Mouse (Mus musculus): ENCODE measurements around the gene Rif1. TPM values are rescaled to one million over a fixed set of nuclear protein-coding genes. Genes with fewer than 3 reads are reported as not detected.

Rif1 gene
- 50.8 and 51.4 TPM in 2 replicates for polyA plus RNA-seq (2016; fragmentation: Nextera tagmentation; extraction: Ambion mirVana)

GRCm38 (mm10) chr2:52072491-52073140 lies at the start of gene Rif1:
Gene Rif1 (plus strand): TSS chr2:52072832.
- Histone ChIP-seq H3K9ac (replicated peaks) (peak within 1 kb of the TSS; percentile 91), H3K27ac (replicated peaks) (peak within 1 kb of the TSS; percentile 84), H3K4me1 (peaks cover 15% of the 10 kb centered on the region), H3K4me3 (peak within 1 kb of the TSS; percentile 96), H3K9me3 (no peaks in the 10 kb centered on the region), H3K4me2 (replicated peaks) (peak within 1 kb of the TSS; percentile 63), H3K27me3 (no peaks in the 10 kb centered on the region), H3K36me3 (peaks cover 19% of the 10 kb centered on the region)
- ATAC-seq (ENCODE audit: low FRiP score, low read depth): peak; percentile 98
- WGBS: under 1% methylated on average over 55 of the region's 72 CpGs

GRCm38 (mm10) chr2:52027061-52027460 lies 45.6 kb upstream of the Rif1 start:
- WGBS: 83% methylated on average over 4 of the region's 4 CpGs
- no peak for ATAC-seq (ENCODE audit: low FRiP score, low read depth)
- H3K4me3 ChIP-seq: no peak overlapping the region

GRCm38 (mm10) chr2:52029426-52029825 lies 43.2 kb upstream of the Rif1 start:
- Histone ChIP-seq H3K27me3 (no peaks in the 10 kb centered on the region; the same call in 1 of the 2 replicates), H3K4me3 (no peak overlapping the region), H3K9ac (replicated peaks) (no peak overlapping the region), H3K9me3 (0 out of 2 replicates have a peak, but pooled peaks cover 3% of the 10 kb centered on the region), H3K27ac (replicated peaks) (no peak overlapping the region), H3K4me2 (replicated peaks) (no peak overlapping the region), H3K36me3 (no peaks in the 10 kb centered on the region), H3K4me1 (no peaks in the 10 kb centered on the region)
- no peak for ATAC-seq (ENCODE audit: low FRiP score, low read depth)
- WGBS: 80% methylated on average over 3 of the region's 3 CpGs

More at GRCm38 (mm10) chr2:52027061-52027460, 45.6 kb upstream of the Rif1 start:
- Histone ChIP-seq H3K4me2 (replicated peaks) (no peak overlapping the region), H3K27me3 (no peaks in the 10 kb centered on the region), H3K36me3 (no peaks in the 10 kb centered on the region), H3K27ac (replicated peaks) (no peak overlapping the region), H3K4me1 (no peaks in the 10 kb centered on the region), H3K9me3 (0 out of 2 replicates have a peak, but pooled peaks cover 3% of the 10 kb centered on the region), H3K9ac (replicated peaks) (no peak overlapping the region)

GRCm38 (mm10) chr2:52031491-52031890 lies 41.1 kb upstream of the Rif1 start:
- Histone ChIP-seq H3K4me1 (no peaks in the 10 kb centered on the region), H3K4me2 (replicated peaks) (no peak overlapping the region), H3K27ac (replicated peaks) (no peak overlapping the region), H3K27me3 (no peaks in the 10 kb centered on the region; the same call in 1 of the 2 replicates), H3K9me3 (0 out of 2 replicates have a peak, but pooled peaks cover 3% of the 10 kb centered on the region), H3K4me3 (no peak overlapping the region), H3K9ac (replicated peaks) (no peak overlapping the region), H3K36me3 (no peaks in the 10 kb centered on the region)
- no peak for ATAC-seq (ENCODE audit: low FRiP score, low read depth)
- 85% methylated on average over 4 of the region's 4 CpGs for WGBS

GRCm38 (mm10) chr2:52034601-52035000 lies 38.0 kb upstream of the Rif1 start:
- 89% methylated on average over 4 of the region's 4 CpGs for WGBS
- Histone ChIP-seq H3K4me3 (no peak overlapping the region), H3K4me2 (replicated peaks) (no peak overlapping the region), H3K9me3 (0 out of 2 replicates have a peak, but pooled peaks cover 3% of the 10 kb centered on the region), H3K4me1 (peaks cover 16% of the 10 kb centered on the region), H3K27ac (replicated peaks) (no peak overlapping the region), H3K9ac (replicated peaks) (no peak overlapping the region), H3K36me3 (no peaks in the 10 kb centered on the region), H3K27me3 (no peaks in the 10 kb centered on the region; the same call in 1 of the 2 replicates)
- no peak for ATAC-seq (ENCODE audit: low FRiP score, low read depth)

- no peak overlapping the region for H3K4me2 ChIP-seq (replicated peaks)
- 0 out of 2 replicates have a peak, but pooled peaks cover 3% of the 10 kb centered on the region for H3K9me3 ChIP-seq
- no peaks in the 10 kb centered on the region; the same call in 1 of the 2 replicates for H3K27me3 ChIP-seq
- peaks cover 16% of the 10 kb centered on the region for H3K4me1 ChIP-seq
- no peak for ATAC-seq (ENCODE audit: low FRiP score, low read depth)
- no peak overlapping the region for H3K4me3 ChIP-seq
- H3K27ac ChIP-seq (replicated peaks): no peak overlapping the region
- H3K36me3 ChIP-seq: no peaks in the 10 kb centered on the region
- 80% methylated on average over 4 of the region's 4 CpGs for WGBS
- H3K9ac ChIP-seq (replicated peaks): no peak overlapping the region
Measured at GRCm38 (mm10) chr2:52035144-52035543, 37.5 kb upstream of the Rif1 start.

- Histone ChIP-seq H3K4me1 (peaks cover 16% of the 10 kb centered on the region), H3K27me3 (peaks cover under 1% of the 10 kb centered on the region; the same call in 1 of the 2 replicates), H3K27ac (replicated peaks) (no peak overlapping the region), H3K4me3 (no peak overlapping the region; the same call in 1 of the 2 replicates), H3K36me3 (no peaks in the 10 kb centered on the region), H3K4me2 (replicated peaks) (peak overlapping the region; percentile 63), H3K9ac (replicated peaks) (no peak overlapping the region), H3K9me3 (no peaks in the 10 kb centered on the region)
- 28% methylated on average over 10 of the region's 11 CpGs for WGBS
- peak; percentile 82 for ATAC-seq (ENCODE audit: low FRiP score, low read depth)
Measured at GRCm38 (mm10) chr2:52036929-52037595, 35.6 kb upstream of the Rif1 start.

GRCm38 (mm10) chr2:52037882-52038281 lies 34.8 kb upstream of the Rif1 start, which contains the start of gene Tnfaip6:
Gene Tnfaip6 (plus strand): TSS chr2:52038009.
- peak; percentile 41; the same call in 1 of the 2 replicates for ATAC-seq (ENCODE audit: low FRiP score, low read depth)
- peaks cover 16% of the 10 kb centered on the region for H3K4me1 ChIP-seq
- H3K4me2 ChIP-seq (replicated peaks): peak within 1 kb of the TSS; percentile 63
- no peaks in the 10 kb centered on the region for H3K36me3 ChIP-seq
- no peaks in the 10 kb centered on the region for H3K9me3 ChIP-seq
- WGBS: under 1% methylated on average over 17 of the region's 17 CpGs
- H3K4me3 ChIP-seq: peak within 1 kb of the TSS; percentile 51
- H3K9ac ChIP-seq (replicated peaks): peak within 1 kb of the TSS; percentile 39
- H3K27me3 ChIP-seq: peaks cover 5% of the 10 kb centered on the region
- H3K27ac ChIP-seq (replicated peaks): no peak within 1 kb of the TSS

GRCm38 (mm10) chr2:52038558-52038957 lies 34.1 kb upstream of the Rif1 start:
- Histone ChIP-seq H3K9ac (replicated peaks) (peak overlapping the region; percentile 29; the same call in 1 of the 2 replicates), H3K9me3 (no peaks in the 10 kb centered on the region), H3K4me3 (peak overlapping the region; percentile 51), H3K4me2 (replicated peaks) (peak overlapping the region; percentile 63), H3K27me3 (peaks cover 5% of the 10 kb centered on the region; the same call in 1 of the 2 replicates), H3K4me1 (peaks cover 16% of the 10 kb centered on the region), H3K27ac (replicated peaks) (no peak overlapping the region), H3K36me3 (no peaks in the 10 kb centered on the region)
- ATAC-seq (ENCODE audit: low FRiP score, low read depth): no peak
- WGBS: 24% methylated on average over 5 of the region's 5 CpGs

GRCm38 (mm10) chr2:52039083-52039801 lies 33.4 kb upstream of the Rif1 start:
- 36% methylated on average over 8 of the region's 8 CpGs for WGBS
- peaks cover 16% of the 10 kb centered on the region for H3K4me1 ChIP-seq
- H3K9ac ChIP-seq (replicated peaks): no peak overlapping the region
- ATAC-seq (ENCODE audit: low FRiP score, low read depth): no peak
- H3K27ac ChIP-seq (replicated peaks): no peak overlapping the region
- H3K9me3 ChIP-seq: no peaks in the 10 kb centered on the region
- peak overlapping the region; percentile 51; the same call in 1 of the 2 replicates for H3K4me3 ChIP-seq
- peaks cover 5% of the 10 kb centered on the region; the same call in 1 of the 2 replicates for H3K27me3 ChIP-seq
- H3K36me3 ChIP-seq: no peaks in the 10 kb centered on the region
- peak overlapping the region; percentile 63 for H3K4me2 ChIP-seq (replicated peaks)

- Histone ChIP-seq H3K9ac (replicated peaks) (no peak overlapping the region), H3K4me1 (peaks cover 11% of the 10 kb centered on the region), H3K4me3 (no peak overlapping the region), H3K27ac (replicated peaks) (no peak overlapping the region), H3K9me3 (no peaks in the 10 kb centered on the region), H3K27me3 (peaks cover 5% of the 10 kb centered on the region; the same call in 1 of the 2 replicates), H3K36me3 (0 out of 2 replicates have a peak, but pooled peaks cover 3% of the 10 kb centered on the region), H3K4me2 (replicated peaks) (no peak overlapping the region)
- WGBS: 80% methylated on average over 3 of the region's 3 CpGs
- no peak for ATAC-seq (ENCODE audit: low FRiP score, low read depth)
Measured at GRCm38 (mm10) chr2:52042132-52042531, 30.5 kb upstream of the Rif1 start.

Measured in midbrain, embryonic 12.5 days (tissue).